Mouse (Mus musculus): ENCODE measurements around the gene Tmem151a.

Tmem151a gene

DNA sequence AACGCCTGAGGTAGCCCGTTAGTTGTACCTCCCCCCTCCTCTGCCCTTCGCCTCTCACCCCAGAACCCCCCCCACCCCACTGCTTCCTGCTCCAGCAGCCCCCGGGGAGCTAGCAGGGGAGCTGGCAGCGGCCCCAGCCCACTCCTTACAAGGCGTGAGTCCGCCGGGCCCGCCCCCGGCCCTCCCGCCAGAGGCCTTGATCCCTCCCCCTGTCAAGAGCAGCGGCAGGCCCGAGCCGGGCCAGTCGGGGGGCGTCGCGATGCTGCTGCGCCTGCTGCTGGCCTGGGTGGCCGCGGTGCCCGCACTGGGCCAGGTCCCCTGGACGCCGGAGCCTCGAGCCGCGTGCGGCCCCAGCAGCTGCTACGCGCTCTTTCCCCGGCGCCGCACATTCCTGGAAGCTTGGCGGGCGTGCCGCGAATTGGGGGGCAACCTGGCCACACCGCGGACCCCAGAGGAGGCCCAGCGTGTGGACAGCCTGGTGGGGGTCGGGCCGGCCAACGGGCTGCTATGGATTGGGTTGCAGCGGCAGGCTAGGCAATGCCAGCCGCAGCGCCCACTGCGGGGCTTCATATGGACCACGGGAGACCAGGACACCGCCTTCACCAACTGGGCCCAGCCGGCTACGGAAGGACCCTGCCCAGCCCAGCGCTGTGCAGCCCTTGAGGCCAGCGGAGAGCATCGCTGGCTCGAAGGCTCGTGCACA, 17.3 kb downstream of the Tmem151a start, which contains the start of gene Cd248:
Cd248 (plus strand) TSS at position 212 of the 703 bp plus-strand sequence.
- DNase-seq (ENCODE audit: low spot score in 2 of 2) = peak; percentile 84

DNA sequence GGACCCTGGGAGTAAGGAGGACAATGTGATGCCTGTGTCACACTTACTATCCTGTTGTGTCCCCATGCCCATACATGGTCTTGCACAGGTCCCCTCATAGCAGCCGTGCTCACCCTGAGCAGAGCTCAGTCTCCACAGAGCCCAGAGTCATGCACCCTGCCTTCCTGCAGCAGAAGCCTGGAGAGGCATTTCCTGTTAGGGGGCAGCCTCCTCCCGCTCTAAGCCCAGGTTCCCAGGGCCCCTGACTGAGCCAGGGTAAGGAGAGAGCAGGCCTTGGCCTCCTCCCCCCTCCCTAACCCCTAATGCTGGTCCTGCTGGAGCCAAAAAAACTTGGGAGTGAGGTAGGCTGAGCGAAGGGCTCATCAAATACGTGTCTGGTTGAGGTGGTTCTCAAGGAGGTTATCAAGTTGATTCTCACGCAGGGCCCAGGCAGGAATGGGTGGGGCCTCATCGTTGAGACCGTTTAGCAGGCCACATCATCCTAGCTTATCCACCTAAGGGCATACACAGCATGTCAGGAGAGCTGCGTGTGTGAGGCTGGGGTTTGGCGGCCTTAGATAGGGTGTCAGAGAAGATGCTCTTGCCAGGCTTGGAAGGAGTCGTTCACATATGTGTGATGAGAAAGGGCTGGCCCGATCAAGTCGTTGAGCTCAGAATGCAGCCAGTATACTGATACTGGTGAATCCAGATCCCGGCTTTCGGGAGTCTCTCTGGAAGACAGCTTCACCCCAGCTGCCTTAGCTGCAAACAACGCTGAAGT, 18.1 kb downstream of the Tmem151a start:
- no peak for DNase-seq (ENCODE audit: low spot score in 2 of 2)

DNA sequence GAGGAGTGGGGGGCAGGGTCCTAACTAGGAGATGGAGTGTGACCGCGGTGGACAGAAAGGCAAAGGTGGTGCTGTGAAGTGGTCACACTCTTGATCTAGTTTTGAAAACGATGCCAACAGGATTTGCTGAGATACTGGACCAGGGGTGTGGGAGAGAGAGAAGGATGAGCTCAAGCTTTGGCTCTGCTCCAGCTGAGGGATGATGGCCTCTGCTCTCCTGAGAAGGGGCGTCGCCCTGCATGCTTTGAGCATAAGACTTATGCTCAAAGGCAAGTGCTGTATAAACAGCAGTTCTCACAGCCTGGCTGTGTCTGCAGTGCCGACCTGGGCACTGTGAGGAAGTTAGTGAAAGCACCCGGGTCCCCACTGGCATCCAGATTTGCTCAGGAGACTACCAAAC, 20.2 kb downstream of the Tmem151a start:
- DNase-seq (ENCODE audit: low spot score in 2 of 2) = peak in 1 of 2 experiments; percentile 79

DNA sequence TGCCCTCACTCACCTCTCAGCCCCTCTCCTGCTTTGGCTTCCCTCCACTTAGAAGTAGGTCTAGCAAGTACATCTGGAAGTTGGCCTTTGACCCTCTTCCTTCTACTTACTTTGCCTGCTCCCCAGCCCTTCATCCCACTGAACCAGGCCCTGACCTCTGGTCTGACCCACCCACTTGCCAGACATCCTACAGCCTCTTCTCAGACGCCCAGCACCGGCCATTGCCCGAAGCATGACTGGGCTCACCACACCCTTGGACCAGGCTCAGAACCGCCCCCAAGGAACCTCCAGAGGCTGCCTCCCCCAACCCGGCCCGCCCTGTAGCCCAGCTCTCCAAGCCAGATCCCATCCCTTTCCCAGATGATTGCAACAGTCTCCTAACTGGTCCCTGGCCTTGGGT, 22.9 kb downstream of the Tmem151a start:
- DNase-seq (ENCODE audit: low spot score in 2 of 2) = peak in 1 of 2 experiments; percentile 66

DNA sequence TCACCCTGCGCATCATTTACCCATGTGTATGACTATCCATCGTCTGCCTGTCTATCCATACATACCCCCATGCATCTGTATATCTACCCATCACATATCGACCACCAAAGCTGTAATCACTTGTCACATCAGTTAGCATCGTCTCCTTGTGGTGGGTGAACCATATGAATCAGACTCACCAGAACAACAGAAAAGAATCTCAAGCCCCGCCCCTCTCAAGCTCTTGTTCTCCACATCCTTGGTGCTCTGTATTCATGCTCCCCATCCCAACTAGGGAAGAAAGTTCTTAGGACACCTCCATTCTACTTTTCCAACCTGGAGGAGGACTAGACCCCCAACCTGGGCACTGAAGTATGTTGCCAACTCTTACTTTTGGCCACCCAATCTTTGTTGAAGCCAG, 23.3 kb downstream of the Tmem151a start:
- DNase-seq (ENCODE audit: low spot score in 2 of 2) = no peak

DNA sequence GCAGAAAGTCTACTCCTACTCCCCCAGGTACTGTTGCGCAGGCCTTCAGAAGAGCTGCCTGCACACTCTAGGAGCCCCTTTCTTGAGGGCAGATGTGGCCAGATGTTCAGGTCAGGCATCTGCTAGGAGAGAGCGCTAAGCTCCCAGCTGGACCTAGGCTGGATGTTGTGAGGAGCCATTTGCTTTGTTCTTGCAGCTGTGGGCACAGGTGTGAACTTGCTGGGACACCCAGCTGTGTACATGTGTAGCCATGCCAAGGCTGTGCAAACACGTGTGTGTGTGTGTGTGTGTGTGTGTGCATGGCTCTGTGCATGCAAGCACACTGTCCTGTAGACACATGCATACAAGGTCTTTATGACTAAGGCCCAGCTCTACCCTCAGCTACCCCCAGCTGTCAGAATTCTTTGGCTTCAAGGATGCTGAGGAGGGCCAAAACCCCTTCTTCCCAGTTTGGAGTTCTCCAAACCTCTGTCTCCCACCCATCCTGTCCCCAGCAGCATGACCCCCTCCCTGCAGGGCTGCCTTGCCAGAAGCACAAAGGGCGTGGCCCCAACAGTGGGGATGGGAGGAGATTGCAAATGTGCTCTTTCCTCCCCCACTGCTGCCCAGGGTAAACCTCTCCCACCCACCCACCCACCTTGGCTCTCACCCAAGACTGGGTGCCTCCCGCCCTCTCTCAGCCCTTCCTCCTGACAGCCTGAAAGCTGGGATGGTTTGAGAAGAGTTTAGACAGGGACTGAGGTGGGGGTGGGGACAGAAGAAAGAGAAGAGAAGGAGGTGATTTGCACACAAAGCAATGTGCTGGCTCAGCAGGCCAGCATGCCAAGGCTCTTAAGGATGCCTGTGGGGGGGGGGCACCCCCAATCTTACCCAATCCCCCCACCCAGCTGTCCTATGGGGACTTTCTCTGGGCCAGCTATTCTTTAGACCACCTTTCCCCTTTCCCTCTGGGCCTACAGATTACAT, 24.7 kb downstream of the Tmem151a start:
- peak in 1 of 2 experiments; percentile 68 for DNase-seq (ENCODE audit: low spot score in 2 of 2)

DNA sequence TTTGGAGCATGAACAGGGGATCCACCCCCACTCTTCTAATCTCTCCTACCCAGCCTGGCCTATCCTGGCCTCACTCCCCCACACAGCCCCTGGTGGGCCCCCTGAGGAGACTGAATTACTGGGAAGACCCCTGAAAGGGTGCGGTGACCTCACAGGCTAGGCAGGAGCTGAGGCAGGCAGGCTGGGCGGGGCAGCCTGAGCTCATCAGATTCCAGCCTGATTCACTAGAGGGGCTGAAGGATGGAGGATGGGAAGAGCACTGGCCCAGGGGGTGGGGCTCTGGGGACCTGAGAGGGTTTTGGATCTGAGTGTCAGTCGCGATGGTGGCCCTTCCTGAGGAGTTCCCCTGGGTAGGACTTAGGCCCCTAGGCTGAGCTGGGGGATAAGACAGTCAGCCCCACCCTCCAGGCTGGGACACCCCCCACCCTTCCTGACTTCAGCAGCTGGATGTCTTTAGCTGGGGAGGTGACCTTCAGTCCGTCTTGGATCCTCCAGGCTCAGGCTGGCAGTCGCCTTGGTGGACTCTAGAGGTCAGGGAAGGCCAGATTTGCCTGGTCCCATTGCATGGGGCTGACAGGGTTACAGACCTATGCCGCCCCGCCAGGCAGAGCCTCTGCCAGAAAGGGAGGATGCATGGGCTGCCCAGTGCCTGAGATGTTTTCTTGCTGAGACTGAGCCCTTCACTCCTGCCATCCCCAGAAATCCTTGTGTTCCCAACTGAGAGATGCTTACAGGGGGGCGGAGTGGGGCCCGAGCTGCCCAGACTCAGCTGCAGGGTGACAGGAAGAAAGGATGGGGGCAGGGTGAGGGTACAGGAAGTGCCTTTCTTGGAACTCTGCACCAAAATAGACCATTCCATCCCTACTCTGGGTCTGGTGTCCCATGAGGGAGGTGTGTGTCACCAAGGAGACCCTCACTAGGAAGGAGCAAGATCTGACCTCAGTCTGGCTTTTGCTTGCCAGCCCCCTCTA, 26.2 kb downstream of the Tmem151a start:
- peak in 1 of 2 experiments; percentile 49 for DNase-seq (ENCODE audit: low spot score in 2 of 2)

DNA sequence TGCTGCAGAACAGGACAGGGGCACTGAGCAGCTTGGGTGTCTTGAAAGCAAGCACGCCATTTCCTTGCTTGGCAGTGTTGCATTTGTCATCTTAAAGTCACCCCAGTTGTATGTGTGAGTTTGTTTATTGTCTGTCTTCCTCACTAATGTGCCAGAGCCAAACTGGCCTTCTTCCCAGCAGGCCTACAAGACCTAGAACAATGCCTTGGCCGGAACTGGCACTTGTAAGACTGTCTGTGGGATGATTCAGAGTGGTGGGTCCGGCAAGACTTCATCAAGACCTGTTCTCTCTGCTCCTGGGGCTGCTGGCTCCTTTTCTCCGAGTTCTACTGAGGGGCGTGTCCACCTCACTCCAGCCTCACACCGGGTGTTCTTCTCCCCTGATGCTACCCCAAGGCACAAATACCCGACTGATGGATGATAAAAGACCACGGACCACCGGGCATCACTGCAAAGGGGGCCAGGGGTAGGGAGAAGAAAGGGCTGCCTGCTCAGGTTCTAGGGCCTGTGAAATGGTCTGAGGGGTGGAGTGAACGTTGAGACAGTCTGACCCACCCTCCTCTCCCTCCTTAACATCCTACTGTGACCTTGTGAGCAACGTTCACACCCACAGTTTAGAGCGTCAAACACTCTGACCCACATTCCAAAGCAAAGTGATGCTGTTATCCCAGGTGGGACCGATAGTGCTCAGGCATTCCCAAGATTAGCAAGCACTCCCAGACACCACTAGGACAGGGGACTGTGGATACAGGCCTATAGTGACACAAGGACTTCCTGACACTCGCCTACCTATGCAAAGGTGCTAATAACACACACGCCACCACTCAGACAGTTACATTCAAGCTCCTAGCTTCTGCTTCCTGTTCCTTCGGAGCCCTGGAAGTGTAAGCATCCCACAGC, 27.2 kb downstream of the Tmem151a start:
- DNase-seq (ENCODE audit: low spot score in 2 of 2) = no peak

DNA sequence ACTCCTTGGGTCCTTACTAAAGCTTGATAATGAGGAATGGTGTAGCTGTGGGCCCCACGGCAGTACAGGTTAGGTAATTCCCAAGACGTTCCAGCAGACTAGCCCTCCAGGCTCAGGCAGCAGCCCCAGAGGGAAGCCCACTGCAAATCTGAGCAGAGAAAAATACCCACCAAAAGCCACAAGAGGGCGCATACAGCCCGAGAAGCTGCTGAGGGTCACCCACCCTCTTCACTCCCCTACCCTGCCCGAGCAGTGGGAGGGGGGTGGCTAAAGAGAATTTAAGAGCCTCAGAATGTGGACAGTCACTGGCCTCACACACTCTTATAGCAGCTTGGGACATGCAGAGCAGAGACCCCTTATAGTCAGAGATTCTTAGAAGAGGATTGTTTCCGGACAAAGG, 29.1 kb downstream of the Tmem151a start:
- no peak for DNase-seq (ENCODE audit: low spot score in 2 of 2)

DNA sequence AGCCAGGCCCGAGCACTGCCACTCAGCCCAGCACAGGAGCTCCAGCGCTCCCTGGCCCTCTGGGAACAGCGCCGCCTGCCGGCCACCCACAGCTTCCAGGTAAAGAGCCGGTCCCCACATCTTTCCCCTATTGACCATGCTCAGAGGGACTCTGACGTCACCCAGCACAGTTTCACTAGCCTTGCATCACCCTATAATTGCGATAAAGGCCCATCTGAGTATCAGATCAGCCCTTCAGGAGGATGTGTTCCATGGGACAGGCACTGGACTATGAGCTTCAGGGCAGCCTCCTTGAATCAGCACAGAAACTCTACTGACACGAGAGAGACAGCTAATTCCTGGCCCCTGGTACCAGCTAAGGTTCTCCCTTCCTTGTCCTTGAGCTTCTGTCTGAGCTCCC, 31.4 kb downstream of the Tmem151a start:
- no peak for DNase-seq (ENCODE audit: low spot score in 2 of 2)

DNA sequence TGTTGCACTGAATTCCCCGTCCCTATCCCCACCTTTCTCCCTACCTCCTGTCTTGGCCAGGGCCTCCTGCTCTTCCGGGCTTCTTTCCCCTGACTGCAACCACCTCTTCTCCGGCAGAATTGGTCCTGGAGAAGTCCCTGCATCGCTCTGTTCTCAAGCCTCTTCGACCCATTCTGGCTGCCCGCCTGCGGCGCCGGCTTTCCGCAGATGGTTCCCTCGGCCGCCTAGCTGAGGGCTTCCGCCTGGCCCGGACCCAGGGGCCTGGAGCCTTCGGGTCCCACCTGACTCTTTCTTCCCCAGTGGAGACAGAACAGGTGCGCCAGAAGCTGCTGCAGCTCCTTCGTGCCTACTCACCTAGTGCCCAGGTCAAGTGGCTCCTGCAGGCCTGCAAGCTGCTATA, 32.5 kb downstream of the Tmem151a start:
- DNase-seq (ENCODE audit: low spot score in 2 of 2) = no peak

DNA sequence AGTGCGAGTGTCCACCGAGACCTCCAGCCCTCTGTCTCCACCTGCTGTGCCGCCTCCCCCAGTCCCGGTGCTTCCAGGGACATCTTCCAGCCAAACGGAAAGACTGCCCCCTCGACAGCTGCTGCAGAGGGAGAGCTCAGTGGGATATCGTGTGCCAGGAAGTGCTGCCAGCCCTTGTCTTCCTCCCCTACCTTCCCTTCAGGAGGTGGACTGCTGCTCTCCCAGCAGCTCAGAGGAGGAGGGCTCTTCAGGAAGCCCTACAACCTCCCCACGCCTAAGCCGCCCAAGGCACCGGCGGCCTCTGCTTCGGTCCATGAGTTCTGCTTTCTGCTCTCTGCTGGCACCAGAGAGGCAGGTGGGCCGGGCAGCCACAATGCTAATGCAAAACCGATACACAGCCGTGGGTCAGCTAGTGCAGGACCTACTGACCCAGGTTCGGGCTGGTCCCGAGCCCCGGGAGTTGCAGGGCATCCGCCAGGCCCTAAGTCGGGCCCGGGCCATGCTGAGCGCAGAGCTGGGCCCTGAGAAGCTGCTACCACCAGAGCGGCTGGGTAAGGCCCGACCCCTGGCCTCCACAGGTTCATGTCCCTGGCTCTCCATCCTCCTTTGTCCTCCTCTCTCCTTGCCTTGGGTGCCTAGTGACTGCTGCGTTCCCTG, 33.0 kb downstream of the Tmem151a start:
- no peak for DNase-seq (ENCODE audit: low spot score in 2 of 2)

DNA sequence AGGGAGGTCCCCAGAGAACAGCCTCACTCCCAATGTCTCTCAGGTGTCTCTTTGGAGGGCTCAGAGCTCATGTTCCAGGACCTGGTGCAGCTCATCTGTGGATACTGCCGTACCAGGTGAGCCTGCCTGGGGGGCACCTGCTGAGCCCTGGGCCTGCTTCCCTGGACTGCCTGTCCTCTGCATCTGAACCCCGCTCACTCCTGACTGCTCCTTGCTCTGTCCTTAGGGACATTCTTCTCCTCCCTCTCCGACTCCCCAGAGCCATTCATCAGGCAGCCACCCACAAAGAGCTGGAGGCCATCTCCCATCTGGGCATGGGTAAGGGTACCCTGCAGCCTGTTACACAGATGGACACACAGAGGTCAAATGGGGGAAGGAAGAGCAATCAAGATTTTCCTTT, 33.8 kb downstream of the Tmem151a start:
- DNase-seq (ENCODE audit: low spot score in 2 of 2) = no peak

DNA sequence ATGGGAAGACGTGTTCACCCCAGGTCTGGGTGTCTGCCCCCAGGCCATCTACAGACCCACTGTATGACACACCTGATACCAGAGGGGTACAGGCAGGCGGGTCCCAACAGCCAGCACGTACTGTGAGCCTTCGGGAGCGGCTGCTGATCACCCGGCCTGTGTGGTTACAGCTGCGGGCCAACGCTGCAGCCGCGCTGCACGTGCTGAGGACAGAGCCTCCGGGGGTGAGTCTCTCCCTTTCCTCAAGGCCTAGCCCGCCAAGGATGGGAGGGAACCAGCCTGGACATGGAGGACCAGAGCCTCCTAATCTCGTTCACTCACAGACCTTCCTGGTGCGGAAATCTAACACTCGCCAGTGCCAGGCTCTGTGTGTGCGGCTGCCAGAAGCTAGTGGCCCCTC, 34.3 kb downstream of the Tmem151a start:
- no peak for DNase-seq (ENCODE audit: low spot score in 2 of 2)

DNA sequence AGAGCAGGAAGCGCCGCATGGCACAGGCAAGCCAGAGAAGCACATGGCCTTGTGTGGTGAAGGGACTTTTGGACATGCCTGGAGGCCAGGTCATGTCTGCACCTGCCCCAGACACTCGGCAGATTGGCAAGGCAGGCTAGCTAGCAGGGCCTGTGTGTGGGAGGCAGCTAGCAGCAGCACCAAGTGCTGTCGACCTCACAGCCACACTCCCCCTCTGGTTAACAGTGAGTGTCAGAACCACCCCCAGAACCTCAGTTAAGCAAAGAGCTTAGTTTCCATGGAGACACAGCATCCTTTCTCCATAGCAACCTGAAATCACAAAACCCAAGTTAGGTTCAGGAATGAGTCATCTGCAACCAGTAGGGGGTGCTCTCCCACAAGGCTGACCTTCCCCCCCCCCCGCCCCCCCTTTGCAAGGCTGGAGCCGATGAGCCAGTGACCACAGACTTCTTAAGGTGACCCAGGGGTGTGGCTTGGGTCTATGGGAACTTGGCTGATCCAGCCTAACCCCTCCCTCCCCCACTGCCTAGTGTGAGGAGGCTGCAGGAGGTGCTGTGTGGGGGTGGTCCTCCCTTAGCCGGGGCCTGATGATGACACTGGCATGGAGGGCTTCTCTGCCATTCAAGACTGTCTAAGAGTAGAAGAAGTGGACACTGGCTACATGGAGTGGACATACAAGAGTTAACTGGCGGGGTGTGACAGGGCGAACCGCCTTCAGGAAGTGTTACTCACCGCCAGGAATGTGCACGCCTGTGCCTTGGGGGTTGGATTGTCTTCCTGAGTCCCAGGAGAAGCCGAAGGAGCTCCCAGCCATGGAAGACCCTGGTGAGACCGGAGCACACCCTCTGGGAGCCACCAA, 35.1 kb downstream of the Tmem151a start, which contains the start of gene Rin1:
Rin1 (plus strand) TSS at position 435 of the 859 bp plus-strand sequence.
- peak in 1 of 2 experiments; percentile 50 for DNase-seq (ENCODE audit: low spot score in 2 of 2)

DNA sequence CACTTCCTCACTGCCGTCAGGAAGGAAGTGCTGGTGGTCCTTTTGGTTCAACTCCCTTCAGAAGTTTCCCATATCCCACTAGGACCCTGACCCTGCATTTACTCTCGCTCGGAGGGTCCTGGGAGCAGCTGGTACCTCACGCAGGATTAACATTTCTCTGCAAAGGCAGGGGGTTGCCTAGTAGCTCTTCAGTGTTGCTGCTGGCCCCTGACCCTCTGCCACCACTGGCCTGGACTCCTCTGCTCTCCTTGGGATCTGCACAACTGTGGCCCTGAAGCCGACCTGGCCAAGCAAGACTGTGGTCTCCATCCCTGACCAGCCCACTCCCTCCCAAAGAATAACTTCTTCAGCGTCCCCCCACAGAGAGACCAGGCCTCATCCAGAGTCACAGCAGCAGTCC, 36.0 kb downstream of the Tmem151a start:
- DNase-seq (ENCODE audit: low spot score in 2 of 2) = no peak

DNA sequence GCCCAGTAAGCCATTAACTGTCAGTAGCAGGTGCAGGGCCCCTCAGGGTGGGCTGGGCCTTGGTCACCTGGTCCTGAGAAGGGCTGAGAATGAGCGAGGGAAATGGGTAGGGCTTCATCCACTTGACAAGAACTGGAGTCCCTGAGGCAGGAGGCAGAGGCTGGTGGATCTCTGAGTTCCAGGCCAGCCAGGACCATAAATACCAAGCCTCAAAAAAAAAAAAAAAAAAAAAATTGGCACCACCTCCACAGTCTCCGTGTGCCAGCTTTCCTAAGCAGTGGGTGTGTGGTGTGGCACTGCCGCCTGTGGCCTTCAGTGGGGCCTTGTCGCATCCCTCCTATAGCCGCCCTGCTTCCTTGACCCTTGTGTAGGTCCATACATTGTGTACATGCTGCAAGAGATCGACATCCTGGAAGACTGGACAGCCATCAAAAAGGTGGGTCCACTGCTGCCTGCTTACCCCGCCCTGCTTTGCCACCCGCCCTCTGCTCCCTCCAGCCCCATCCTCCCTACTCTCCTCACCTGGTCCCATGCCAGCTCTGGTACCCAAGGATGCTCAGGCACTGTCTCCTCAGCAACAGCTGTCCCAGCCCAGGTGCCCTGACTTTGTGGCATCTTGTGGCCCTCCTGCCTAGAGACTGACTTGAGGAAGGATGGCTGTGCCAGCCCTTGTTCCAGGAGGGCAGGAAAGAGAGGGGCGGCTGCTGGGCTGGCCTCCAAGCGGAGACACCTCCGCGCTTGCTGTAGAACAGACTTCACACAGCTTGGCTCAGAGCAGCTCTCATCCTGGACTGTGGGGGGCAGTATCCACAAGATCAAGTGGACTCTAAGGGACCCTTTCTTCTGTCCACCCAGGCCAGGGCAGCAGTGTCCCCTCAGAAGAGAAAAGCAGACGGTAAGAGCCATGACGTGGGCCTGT, 36.9 kb downstream of the Tmem151a start:
- DNase-seq (ENCODE audit: low spot score in 2 of 2) = no peak

Measured in urinary bladder, postnatal 4 days (tissue).